Mouse (Mus musculus) small intestine, adult 2 months (tissue): ENCODE results near the gene Itga9. TPM values are rescaled to one million over a fixed set of nuclear protein-coding genes. Genes with fewer than 3 reads are reported as not detected.

ENCODE experiments used
- H3K27ac ChIP-seq: fragments of 200-500 bp; 2 replicates; pipeline ENCODE4 v1.5.1; 2012; ENCODE audit warnings: low read depth, low read length, control low read depth, inconsistent platforms; ENCODE audit not compliant: insufficient read depth
- H3K27me3 ChIP-seq: fragments of 200-500 bp; 2 replicates; pipeline ENCODE4 v1.6.1; 2012; ENCODE audit warnings: mild to moderate bottlenecking, moderate library complexity, low read length, inconsistent platforms; ENCODE audit not compliant: control insufficient read depth, insufficient read depth
- H3K36me3 ChIP-seq: fragments of 200-500 bp; 2 replicates; pipeline ENCODE4 v1.6.1; 2012; ENCODE audit warnings: mild to moderate bottlenecking, low read length, control low read depth, inconsistent platforms; ENCODE audit not compliant: control insufficient read depth, insufficient read depth
- H3K4me1 ChIP-seq: fragments of 200-500 bp; 2 replicates; pipeline ENCODE4 v1.6.1; 2012; ENCODE audit warnings: low read length, inconsistent platforms, mixed read lengths; ENCODE audit not compliant: control insufficient read depth, insufficient read depth, insufficient read length
- H3K4me3 ChIP-seq: fragments of 200-500 bp; 2 replicates; pipeline ENCODE4 v1.5.1; 2012; ENCODE audit warnings: low read depth, mild to moderate bottlenecking, control low read depth, inconsistent platforms, low read length, moderate library complexity
- CTCF ChIP-seq: fragments of 200-500 bp; IDR thresholded peaks from 2 replicates; pipeline ENCODE4 v1.5.1; 2012; ENCODE audit warnings: low read depth, mild to moderate bottlenecking, control low read depth, inconsistent platforms, low read length, moderate library complexity, mixed read lengths; ENCODE audit not compliant: insufficient replicate concordance, insufficient read length; ENCODE audit errors: extremely low read depth
- POLR2A ChIP-seq: fragments of 200-500 bp; IDR thresholded peaks from 2 replicates; pipeline ENCODE4 v1.6.1; 2012; ENCODE audit warnings: low read depth, mild to moderate bottlenecking, control low read depth, inconsistent platforms, low read length, moderate library complexity
- WGBS: fragments of 180-500 bp; shearing (Covaris S2); methylation state at CpG from one replicate; pipeline ENCODE4 v1.1.7; 2018; 5-methylcytosine and 5-hydroxymethylcytosine counted together
- polyA plus RNA-seq: library from polyadenylated mRNA; depleted of rRNA; stranded (reverse); fragments of >200 nt; gene quantifications from 2 replicates; pipeline ENCODE4 v1.2.3, GENCODE M21; 2012

Itga9 gene
- polyA plus RNA-seq, 1 experiment: 8.0 TPM

DNA sequence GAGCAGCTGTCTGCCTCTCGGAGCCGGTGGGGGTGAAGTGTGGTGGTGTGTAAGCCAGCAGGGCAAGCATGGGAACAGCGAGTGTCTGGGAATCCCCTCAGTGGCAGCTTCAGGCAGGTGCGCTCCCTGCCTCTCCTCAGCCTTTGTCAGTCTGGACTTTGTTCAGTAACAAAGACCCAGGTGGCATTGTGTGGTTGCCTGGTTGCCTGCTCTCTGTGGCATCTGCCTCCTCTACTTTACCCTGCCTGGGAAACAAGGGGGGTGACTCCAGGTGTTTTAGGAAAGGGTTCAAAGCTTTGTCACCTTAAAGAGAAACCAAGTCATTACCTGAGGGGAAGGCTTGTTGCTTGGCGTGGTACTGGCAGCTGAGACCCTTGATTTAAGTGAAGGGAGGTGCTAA is 108.0 kb downstream of the Itga9 start:
- peaks cover 2% of the 10 kb centered on the region; the same call in 1 of the 2 replicates for H3K4me1 ChIP-seq
- H3K27ac ChIP-seq: no peak overlapping the region
- WGBS: 21% methylated on average over 5 of the region's 5 CpGs
- H3K4me3 ChIP-seq: no peak overlapping the region
- TF ChIP-seq CTCF (no peak), POLR2A (no peak)
- no peaks in the 10 kb centered on the region for H3K36me3 ChIP-seq
- no peaks in the 10 kb centered on the region for H3K27me3 ChIP-seq

GRCm38 (mm10) chr9:118715971-118716628 is 109.6 kb downstream of the Itga9 start:
- no peaks in the 10 kb centered on the region for H3K27me3 ChIP-seq
- WGBS: 69% methylated on average over 9 of the region's 9 CpGs
- no peaks in the 10 kb centered on the region for H3K36me3 ChIP-seq
- H3K4me1 ChIP-seq: peaks cover 2% of the 10 kb centered on the region; the same call in 1 of the 2 replicates
- TF ChIP-seq CTCF (no peak), POLR2A (no peak)
- no peak overlapping the region for H3K4me3 ChIP-seq
- no peak overlapping the region for H3K27ac ChIP-seq

DNA sequence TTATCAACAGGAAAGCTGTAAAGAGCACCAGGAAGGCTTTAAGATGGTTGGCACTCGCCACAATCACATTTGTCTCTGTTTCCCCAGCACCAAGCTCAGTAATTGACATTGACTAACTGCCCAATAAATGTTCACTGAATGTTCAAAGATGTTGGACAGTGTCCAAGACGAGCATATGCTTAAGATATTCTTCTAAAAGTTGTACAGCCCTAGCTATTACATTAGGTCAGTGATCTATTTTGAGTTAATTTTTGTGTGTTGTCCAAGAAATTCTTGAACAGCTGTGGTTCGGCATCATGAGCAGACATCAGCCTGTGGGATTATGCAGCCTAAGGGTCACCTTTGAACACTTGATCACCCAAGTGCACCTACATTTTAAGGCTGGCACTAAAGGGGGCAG is 110.9 kb downstream of the Itga9 start:
- H3K4me1 ChIP-seq: peaks cover 2% of the 10 kb centered on the region; the same call in 1 of the 2 replicates
- H3K27ac ChIP-seq: no peak overlapping the region
- 26% methylated on average over 3 of the region's 3 CpGs for WGBS
- H3K4me3 ChIP-seq: no peak overlapping the region
- TF ChIP-seq CTCF (no peak), POLR2A (no peak)
- no peaks in the 10 kb centered on the region for H3K27me3 ChIP-seq
- H3K36me3 ChIP-seq: no peaks in the 10 kb centered on the region

DNA sequence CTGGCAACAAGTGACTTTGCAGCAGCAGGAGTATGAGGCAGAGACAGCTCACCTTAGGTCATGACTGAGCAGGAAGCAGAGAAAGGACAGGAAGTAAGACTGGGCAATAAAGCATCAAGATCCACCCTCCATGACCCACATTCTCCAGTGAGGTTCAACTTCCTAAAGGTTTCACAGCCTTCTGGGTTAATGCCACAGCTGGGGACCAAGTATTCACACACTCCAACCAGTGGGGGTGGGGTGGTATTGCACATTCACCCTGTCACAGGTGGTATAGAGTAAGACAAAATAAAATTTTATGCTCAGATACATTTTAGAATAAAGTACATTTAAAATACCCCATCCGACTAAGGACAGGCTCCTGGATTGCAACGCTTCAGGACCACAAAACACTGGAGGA is 112.0 kb downstream of the Itga9 start:
- Histone ChIP-seq H3K4me1 (peaks cover 2% of the 10 kb centered on the region; the same call in 1 of the 2 replicates), H3K4me3 (no peak overlapping the region), H3K27ac (no peak overlapping the region), H3K36me3 (no peaks in the 10 kb centered on the region), H3K27me3 (no peaks in the 10 kb centered on the region)
- 89% methylated on average over 2 of the region's 2 CpGs for WGBS
- TF ChIP-seq POLR2A: no peak
- TF ChIP-seq CTCF: no peak

DNA sequence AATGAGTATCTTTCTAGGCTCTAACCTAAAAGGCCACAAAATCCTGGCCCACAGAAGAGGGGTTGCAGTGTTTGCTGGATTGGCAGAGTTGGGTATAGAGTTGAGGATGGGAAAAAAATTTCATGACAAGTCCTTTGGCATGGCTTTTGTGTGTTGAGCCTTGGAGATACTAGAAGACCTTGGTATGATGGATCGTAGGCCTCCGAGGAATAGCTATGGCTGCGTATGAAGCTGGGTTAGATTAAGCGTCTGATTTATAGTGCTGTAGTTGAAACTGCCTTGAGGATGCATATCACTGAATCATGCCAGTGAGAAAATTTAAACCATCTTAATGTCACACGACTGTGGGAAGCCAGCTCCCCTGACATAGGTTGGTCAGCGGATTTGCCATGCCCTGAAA is 114.6 kb downstream of the Itga9 start:
- 97% methylated on average over 6 of the region's 6 CpGs for WGBS
- Histone ChIP-seq H3K4me1 (no peaks in the 10 kb centered on the region), H3K4me3 (no peak overlapping the region), H3K36me3 (no peaks in the 10 kb centered on the region), H3K27me3 (no peaks in the 10 kb centered on the region), H3K27ac (no peak overlapping the region)
- TF ChIP-seq POLR2A (no peak), CTCF (no peak)

DNA sequence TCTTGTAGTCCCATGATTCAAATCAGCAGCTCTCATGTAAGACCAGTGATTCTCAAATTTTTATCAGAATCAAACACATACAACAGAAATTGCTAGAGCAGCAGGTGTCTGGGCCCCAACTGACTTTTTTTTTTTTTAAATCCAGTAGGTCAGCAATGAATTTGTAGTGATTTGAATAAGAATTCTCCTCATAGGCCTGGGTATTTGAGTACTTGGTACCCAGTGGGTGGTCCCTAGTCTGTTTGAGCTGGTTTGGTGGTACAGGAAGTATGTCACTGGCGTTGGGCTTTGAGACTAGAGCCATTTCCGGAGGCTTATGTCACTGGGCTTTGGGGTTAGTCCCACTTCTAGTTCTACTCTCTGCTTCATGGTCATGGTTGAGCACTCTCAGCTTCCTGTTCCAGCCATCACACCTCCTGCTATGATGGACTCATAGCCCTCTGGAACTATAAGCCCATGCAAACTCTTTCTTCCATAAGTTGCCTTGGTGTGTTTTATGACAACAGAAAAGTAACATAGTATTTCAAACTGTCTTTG is 116.4 kb downstream of the Itga9 start:
- Histone ChIP-seq H3K36me3 (no peaks in the 10 kb centered on the region), H3K4me1 (0 out of 2 replicates have a peak, but pooled peaks cover 3% of the 10 kb centered on the region), H3K4me3 (no peak overlapping the region), H3K27me3 (no peaks in the 10 kb centered on the region), H3K27ac (no peak overlapping the region)
- TF ChIP-seq POLR2A: no peak
- TF ChIP-seq CTCF: no peak
- WGBS: 77% methylated on average over 2 of the region's 2 CpGs

GRCm38 (mm10) chr9:118725128-118725527 is 118.6 kb downstream of the Itga9 start:
- 61% methylated on average over 9 of the region's 9 CpGs for WGBS
- no peak for TF ChIP-seq POLR2A
- TF ChIP-seq CTCF: no peak
- Histone ChIP-seq H3K27ac (peak overlapping the region; percentile 32; the same call in 1 of the 2 replicates), H3K27me3 (no peaks in the 10 kb centered on the region), H3K4me3 (no peak overlapping the region), H3K4me1 (0 out of 2 replicates have a peak, but pooled peaks cover 3% of the 10 kb centered on the region), H3K36me3 (no peaks in the 10 kb centered on the region)
